Comparison of ENCODE assay signal across 8 mouse cellular contexts in genomic region chr17:78916369-78916813, GRCm38 (mm10). TPM values are rescaled to one million over a fixed set of nuclear protein-coding genes. Genes with fewer than 3 reads are reported as not detected.
DNase-seq lines count a peak whose midpoint lies in the region; ATAC-seq and TF ChIP-seq lines count a peak whose summit lies in the region.

Cebpzos (plus strand) TSS chr17:78916500.

- H3K27ac ChIP-seq in cortical plate, adult 2 months (ENCODE audit: insufficient read depth, low read length), result peak within 1 kb of the TSS; percentile 34; the same call in 1 of the 2 replicates

- no peak for TF ChIP-seq CTCF in cortical plate, adult 2 months (IDR thresholded peaks at IDR 0.05; ENCODE audit: extremely low read depth, insufficient read depth, low read length)

- H3K4me1 ChIP-seq in cortical plate, adult 2 months (ENCODE audit: control insufficient read depth, insufficient read depth, low read length), result no peaks in the 10 kb centered on the region

- peak; percentile 91 for ATAC-seq in activated CD4-positive, CD25-positive, alpha-beta regulatory T cell, adult 4 months
- peak; percentile 87 for ATAC-seq in megakaryocyte progenitor cell, adult 5-6 weeks (replicated peaks; ENCODE audit: poor library complexity)

- peak; percentile 55 for TF ChIP-seq POLR2A in cortical plate, adult 2 months (IDR thresholded peaks at IDR 0.05; ENCODE audit: extremely low read depth, insufficient read depth, low read length)

- H3K4me3 ChIP-seq in cortical plate, adult 2 months (ENCODE audit: insufficient read depth, low read length), result peak within 1 kb of the TSS; percentile 79

- peak; percentile 74 for DNase-seq in gastrocnemius, postnatal 10 days
- peak; percentile 95 for DNase-seq in induced T-regulatory cell, adult 2 months (ENCODE audit: low read depth)
- peak; percentile 83 to 92 for DNase-seq in left cerebral cortex, adult 9 months (ENCODE audit: low spot score in 2 of 2)
- peak; percentile 84 for DNase-seq in right cerebral cortex, postnatal 14 days
- peak; percentile 84 to 85 for DNase-seq in urinary bladder, postnatal 36 days (ENCODE audit: low spot score in 2 of 2)

RNA-seq across cellular contexts. Expression of gene Cebpzos, which starts in this region (rescaled TPM):
- 10 to 100 TPM; 82.0 to 84.0 TPM for polyA plus RNA-seq in activated CD4-positive, CD25-positive, alpha-beta regulatory T cell, adult 4 months (2017; shearing (Covaris generic))
- 41.0 and 41.7 TPM in 2 replicates for polyA plus RNA-seq in cortical plate, adult 2 months (2012; rRNA removed)
- 10 to 100 TPM; 56.3 to 65.8 TPM for total RNA-seq in gastrocnemius, postnatal 10 days (2021)
- total RNA-seq in megakaryocyte progenitor cell, adult 5-6 weeks (2015), result 28.9 and 32.9 TPM in 2 replicates
- 67.2 and 76.5 TPM in 2 replicates for total RNA-seq in megakaryocyte progenitor cell, adult 5-6 weeks (2017)

Comparison
In these comparisons a context has a peak if more than half of its experiments do, and no peak if none do; other contexts are left out.
1. Peak in every context shown above with its lines: DNase-seq, ATAC-seq, H3K4me3 ChIP-seq and H3K27ac ChIP-seq.